17 mouse cellular contexts compared by ENCODE assay signal in genomic region chr14:27789066-27789898, GRCm38 (mm10).
A peak's percentile ranks its signal among the peaks of the same experiment; 100 is the strongest.
DNase-seq lines count a peak whose midpoint lies in the region; ATAC-seq and TF ChIP-seq lines count a peak whose summit lies in the region.
"Had no signal": no experiment of that assay in that cellular context is flagged by ENCODE, and none has a peak within 500 bp of the region (broad histone marks: within the 10 kb centered on the region; RNA-seq: fewer than 3 reads in every experiment).

No protein-coding gene starts in this region.

- TF ChIP-seq POLR2A in limb, embryonic 14.5 days (IDR thresholded peaks at IDR 0.05; ENCODE audit: borderline replicate concordance, extremely low read depth, insufficient read depth, insufficient read length), result no peak

- peaks cover 16% of the 10 kb centered on the region; the same call in 1 of the 2 replicates for H3K4me1 ChIP-seq in embryonic facial prominence, embryonic 12.5 days
- peaks cover 40% of the 10 kb centered on the region for H3K4me1 ChIP-seq in limb, embryonic 14.5 days (ENCODE audit: control insufficient read depth, insufficient read depth, low read length)
- H3K4me1 ChIP-seq: kidney, embryonic 15.5 days; lung, embryonic 15.5 days; midbrain, embryonic 10.5 days had no signal

- 0 out of 2 replicates have a peak, but pooled peaks have one; percentile 41 for ATAC-seq in embryonic facial prominence, embryonic 12.5 days (ENCODE audit: insufficient number of reproducible peaks, insufficient read depth, low FRiP score, low TSS enrichment)
- ATAC-seq in limb, embryonic 14.5 days (ENCODE audit: low FRiP score, low read depth), result peak; percentile 87

- H3K4me2 ChIP-seq in embryonic facial prominence, embryonic 12.5 days (replicated peaks), result no peak overlapping the region
- 0 out of 2 replicates have a peak overlapping the region, but pooled peaks have one; percentile 15 for H3K4me2 ChIP-seq in limb, embryonic 14.5 days (replicated peaks; ENCODE audit: low read depth, low read length, severe bottlenecking)
- H3K4me2 ChIP-seq: kidney, embryonic 15.5 days; lung, embryonic 15.5 days had no signal

- no peaks in the 10 kb centered on the region for H3K36me3 ChIP-seq in embryonic facial prominence, embryonic 12.5 days
- H3K36me3 ChIP-seq in limb, embryonic 14.5 days (ENCODE audit: control insufficient read depth, insufficient read depth, low read length), result no peaks in the 10 kb centered on the region
- H3K36me3 ChIP-seq: heart, embryonic 10.5 days; kidney, embryonic 15.5 days; lung, embryonic 15.5 days; midbrain, embryonic 10.5 days had no signal

- no peaks in the 10 kb centered on the region for H3K9me3 ChIP-seq in embryonic facial prominence, embryonic 12.5 days
- no peaks in the 10 kb centered on the region for H3K9me3 ChIP-seq in limb, embryonic 14.5 days (ENCODE audit: control insufficient read depth, low read length)
- H3K9me3 ChIP-seq: heart, embryonic 10.5 days; kidney, embryonic 15.5 days; lung, embryonic 15.5 days; midbrain, embryonic 10.5 days had no signal

- H3K9ac ChIP-seq in embryonic facial prominence, embryonic 12.5 days, result no peak overlapping the region
- H3K9ac ChIP-seq in limb, embryonic 14.5 days (ENCODE audit: low read depth, low read length, severe bottlenecking), result no peak overlapping the region
- H3K9ac ChIP-seq: kidney, embryonic 15.5 days; lung, embryonic 15.5 days had no signal

- H3K4me3 ChIP-seq in left cerebral cortex, adult 2 months, result no peak overlapping the region
- H3K4me3 ChIP-seq in embryonic facial prominence, embryonic 12.5 days, result no peak overlapping the region
- no peak overlapping the region for H3K4me3 ChIP-seq in limb, embryonic 14.5 days (replicated peaks; ENCODE audit: low read length)
- H3K4me3 ChIP-seq: heart, embryonic 10.5 days; kidney, embryonic 15.5 days; lung, embryonic 15.5 days; midbrain, embryonic 10.5 days; myocyte had no signal

- DNase-seq in gastrocnemius, postnatal 25 days, result peak; percentile 16
- DNase-seq in gastrocnemius, postnatal 14 days, result no peak
- no peak for DNase-seq in left cerebral cortex, adult 2 months (ENCODE audit: extremely low spot score in 1 of 2, low spot score in 2 of 2)
- DNase-seq in left cerebral cortex, postnatal 14 days (ENCODE audit: low spot score in 2 of 2), result no peak
- DNase-seq in limb, embryonic 14.5 days (ENCODE audit: low spot score), result peak; percentile 59
- no peak for DNase-seq in ovary, postnatal 10 days (ENCODE audit: low spot score)
- DNase-seq in retina, embryonic 14.5 days (ENCODE audit: low spot score), result no peak
- DNase-seq: adrenal gland, postnatal 10 days; cerebellum, postnatal 10 days; right cerebral cortex, postnatal 25 days; thymus, adult 2 months had no signal

- WGBS in embryonic facial prominence, embryonic 12.5 days, result 51% methylated on average over 6 of the region's 6 CpGs
- WGBS in limb, embryonic 14.5 days, result 16% methylated on average over 6 of the region's 6 CpGs

- intact Hi-C loops in gastrocnemius, postnatal 14 days (cut with DNase I; ENCODE audit: low total_unique reads), result no loop called here
- intact Hi-C loops in left cerebral cortex, adult 2 months (cut with DNase I), result no loop called here
- intact Hi-C loops in left cerebral cortex, postnatal 14 days (cut with DNase I), result no loop called here

- no peak for TF ChIP-seq CTCF in left cerebral cortex, adult 2 months (IDR thresholded peaks at IDR 0.05)

- no peaks in the 10 kb centered on the region for H3K27me3 ChIP-seq in embryonic facial prominence, embryonic 12.5 days
- H3K27me3 ChIP-seq in limb, embryonic 14.5 days (ENCODE audit: control insufficient read depth, insufficient read depth, low read length), result no peaks in the 10 kb centered on the region
- H3K27me3 ChIP-seq: kidney, embryonic 15.5 days; lung, embryonic 15.5 days had no signal

- H3K27ac ChIP-seq in left cerebral cortex, adult 2 months, result peak overlapping the region; percentile 32; the same call in 1 of the 2 replicates
- 0 out of 2 replicates have a peak overlapping the region, but pooled peaks have one; percentile 41 for H3K27ac ChIP-seq in embryonic facial prominence, embryonic 12.5 days
- H3K27ac ChIP-seq in limb, embryonic 14.5 days (replicated peaks; ENCODE audit: low read depth, low read length), result peak overlapping the region; percentile 76; the same call in 1 of the 2 replicates
- H3K27ac ChIP-seq: heart, embryonic 10.5 days; kidney, embryonic 15.5 days; lung, embryonic 15.5 days; midbrain, embryonic 10.5 days had no signal

Comparison
In these comparisons a context has a peak if more than half of its experiments do, and no peak if none do; other contexts are left out.
1. DNase-seq: peak in gastrocnemius, postnatal 25 days (single experiment) and limb, embryonic 14.5 days (single experiment); none in gastrocnemius, postnatal 14 days (single experiment), left cerebral cortex, adult 2 months (0 of 2), left cerebral cortex, postnatal 14 days (0 of 2), ovary, postnatal 10 days (single experiment) and retina, embryonic 14.5 days (single experiment).
2. Peak in every context shown above with its lines, with median percentiles within 50 percentile points of each other: H3K27ac ChIP-seq.